Mouse (Mus musculus) heart, postnatal 0 days (tissue): ENCODE data around the gene Alg14.

Experiments used
- CTCF ChIP-seq: IDR thresholded peaks from 2 replicates; pipeline ENCODE4 v1.5.1; 2016; ENCODE audit warnings: antibody characterized with exemption, control low read depth, low read depth
- EP300 ChIP-seq: IDR thresholded peaks from 2 replicates; pipeline ENCODE4 v1.6.1; 2016; ENCODE audit warnings: antibody characterized with exemption, low read depth

- TF ChIP-seq CTCF = no peak
- TF ChIP-seq EP300 = no peak
These were observed 109.8 kb downstream of the Alg14 start for GRCm38 (mm10) chr3:121401384-121401783.
